Mouse (Mus musculus): ENCODE measurements around the gene Adgrl1. TPM values are rescaled to one million over a fixed set of nuclear protein-coding genes. Genes with fewer than 3 reads are reported as not detected.
"Not testable (repeated sequence)": the region's sequence is repeated elsewhere in the genome, so short reads cannot be mapped to it uniquely, and the experiment has no call there.

Gene Adgrl1
- total and polyA plus RNA-seq, 2 experiments from 2014 or later, result 54.6 to 469 TPM

DNA sequence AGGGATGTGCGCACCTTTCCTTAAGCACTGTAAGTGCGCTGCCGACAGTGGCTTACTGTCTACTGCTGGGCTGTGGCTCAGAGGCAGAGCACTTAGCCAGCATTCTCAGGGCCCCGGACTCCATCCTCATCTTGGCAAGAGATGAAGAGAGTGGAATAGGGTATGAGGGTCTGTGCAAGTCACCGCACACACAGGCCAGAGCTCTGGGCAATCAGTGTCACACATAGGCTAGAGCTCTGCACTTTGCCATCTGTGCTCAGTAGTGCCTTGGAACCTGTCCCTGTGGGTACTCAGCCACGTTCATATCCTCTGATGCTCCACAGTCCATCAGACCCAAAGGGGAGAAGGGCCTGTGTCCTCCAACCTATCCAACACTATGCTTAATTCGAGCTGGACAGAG lies 81.6 kb downstream of the Adgrl1 start:
- Histone ChIP-seq H3K36me3 (ENCODE audit: insufficient read depth, low read length) (peaks cover 44% of the 10 kb centered on the region), H3K4me2 (ENCODE audit: low read depth, low read length) (no peak overlapping the region), H3K27me3 (ENCODE audit: insufficient read depth, low read length) (no peaks in the 10 kb centered on the region), H3K4me1 (ENCODE audit: insufficient read depth, low read length) (peaks cover 6% of the 10 kb centered on the region; the same call in 1 of the 2 replicates), H3K4me3 (ENCODE audit: low read length) (no peak overlapping the region), H3K27ac (no peak overlapping the region), H3K9me3 (ENCODE audit: low read length) (no peaks in the 10 kb centered on the region), H3K9ac (replicated peaks; ENCODE audit: low read length) (no peak overlapping the region)
- no peak for DNase-seq (ENCODE audit: low spot score)
- no peak for TF ChIP-seq CTCF (IDR thresholded peaks at IDR 0.05; ENCODE audit: low read depth)
- ATAC-seq, result no peak
- WGBS, result 90% methylated on average over 7 of the region's 7 CpGs

DNA sequence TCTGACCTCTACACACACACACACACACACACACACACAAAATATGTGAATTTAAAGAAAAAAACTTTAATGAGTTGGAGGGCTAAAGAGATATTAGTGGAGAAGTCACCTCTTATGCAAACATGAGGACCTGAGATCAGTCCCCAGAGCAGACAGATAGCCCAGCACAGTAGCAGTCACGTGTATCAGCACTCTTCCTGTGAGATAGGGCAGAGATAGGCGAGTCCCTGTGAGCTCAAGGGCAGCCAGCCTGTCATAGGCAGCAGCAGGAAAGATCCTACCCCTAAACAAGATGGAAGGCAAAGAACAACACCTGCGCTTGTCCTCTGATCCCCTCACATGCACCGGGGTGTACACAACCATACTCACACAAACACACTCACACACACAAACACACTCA lies 82.5 kb downstream of the Adgrl1 start:
- WGBS, result 90% methylated on average over 4 of the region's 4 CpGs
- no peak for DNase-seq (ENCODE audit: low spot score)
- no peak for ATAC-seq
- H3K4me2 ChIP-seq (ENCODE audit: low read depth, low read length), result no peak overlapping the region
- H3K36me3 ChIP-seq (ENCODE audit: insufficient read depth, low read length), result peaks cover 51% of the 10 kb centered on the region
- TF ChIP-seq CTCF (IDR thresholded peaks at IDR 0.05; ENCODE audit: low read depth), result no peak
- H3K27me3 ChIP-seq (ENCODE audit: insufficient read depth, low read length), result no peaks in the 10 kb centered on the region
- no peaks in the 10 kb centered on the region for H3K9me3 ChIP-seq (ENCODE audit: low read length)
- no peak overlapping the region for H3K27ac ChIP-seq
- H3K4me3 ChIP-seq (ENCODE audit: low read length), result no peak overlapping the region
- H3K4me1 ChIP-seq (ENCODE audit: insufficient read depth, low read length), result peaks cover 3% of the 10 kb centered on the region; the same call in 1 of the 2 replicates
- H3K9ac ChIP-seq (replicated peaks; ENCODE audit: low read length), result no peak overlapping the region

DNA sequence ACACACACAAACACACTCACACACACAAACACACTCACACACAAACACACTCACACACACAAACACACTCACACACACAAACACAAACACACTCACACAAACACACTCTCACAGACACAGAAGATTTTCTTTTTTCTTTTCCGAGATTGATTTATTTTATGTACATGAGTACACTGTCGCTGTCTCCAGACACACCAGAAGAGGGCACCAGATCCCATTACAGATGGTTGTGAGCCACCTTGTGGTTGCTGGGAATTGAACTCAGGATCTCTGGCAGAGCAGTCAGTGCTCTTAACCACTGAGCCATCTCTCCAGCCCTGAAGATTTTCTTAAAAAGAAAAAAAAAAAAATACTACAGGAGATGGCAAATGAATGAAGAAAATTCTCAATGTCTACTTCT lies 83.3 kb downstream of the Adgrl1 start:
- not testable (repeated sequence) for H3K4me2 ChIP-seq (ENCODE audit: low read depth, low read length); H3K27me3 ChIP-seq (ENCODE audit: insufficient read depth, low read length); H3K4me1 ChIP-seq (ENCODE audit: insufficient read depth, low read length); H3K9me3 ChIP-seq (ENCODE audit: low read length); H3K27ac ChIP-seq; H3K4me3 ChIP-seq (ENCODE audit: low read length); H3K9ac ChIP-seq (replicated peaks; ENCODE audit: low read length); DNase-seq (ENCODE audit: low spot score); ATAC-seq
- H3K36me3 ChIP-seq (ENCODE audit: insufficient read depth, low read length), result peaks cover 57% of the 10 kb centered on the region
- 95% methylated on average over 2 of the region's 2 CpGs for WGBS
- peak; percentile 36 for TF ChIP-seq CTCF (IDR thresholded peaks at IDR 0.05; ENCODE audit: low read depth)

DNA sequence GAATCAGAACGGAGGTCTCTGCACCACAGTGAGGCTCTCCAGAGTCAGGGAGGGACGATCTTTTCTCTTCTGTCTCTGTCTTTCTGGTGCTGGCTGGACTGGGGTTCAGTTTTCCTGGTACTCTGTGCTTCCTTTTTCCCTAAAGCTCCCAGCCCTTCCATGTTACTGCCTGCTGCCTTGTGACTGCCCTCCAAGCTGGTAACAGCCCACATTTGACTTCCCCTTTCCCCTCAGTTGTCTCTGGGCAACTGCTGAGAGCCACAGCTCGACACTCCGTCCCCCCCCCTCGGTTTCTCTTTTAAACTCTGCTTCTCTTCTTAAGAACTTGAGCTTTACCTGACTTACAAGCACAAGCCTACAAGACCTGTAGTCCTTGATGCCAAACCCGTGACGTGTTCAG lies 89.3 kb downstream of the Adgrl1 start:
- no peaks in the 10 kb centered on the region for H3K9me3 ChIP-seq (ENCODE audit: low read length)
- no peaks in the 10 kb centered on the region for H3K27me3 ChIP-seq (ENCODE audit: insufficient read depth, low read length)
- no peak for TF ChIP-seq CTCF (IDR thresholded peaks at IDR 0.05; ENCODE audit: low read depth)
- no peak overlapping the region for H3K9ac ChIP-seq (replicated peaks; ENCODE audit: low read length)
- WGBS, result 93% methylated on average over 7 of the region's 7 CpGs
- peaks cover 63% of the 10 kb centered on the region for H3K36me3 ChIP-seq (ENCODE audit: insufficient read depth, low read length)
- no peak for DNase-seq (ENCODE audit: low spot score)
- ATAC-seq, result no peak
- no peak overlapping the region for H3K4me2 ChIP-seq (ENCODE audit: low read depth, low read length)
- H3K27ac ChIP-seq, result no peak overlapping the region
- no peak overlapping the region for H3K4me3 ChIP-seq (ENCODE audit: low read length)
- H3K4me1 ChIP-seq (ENCODE audit: insufficient read depth, low read length), result no peaks in the 10 kb centered on the region

DNA sequence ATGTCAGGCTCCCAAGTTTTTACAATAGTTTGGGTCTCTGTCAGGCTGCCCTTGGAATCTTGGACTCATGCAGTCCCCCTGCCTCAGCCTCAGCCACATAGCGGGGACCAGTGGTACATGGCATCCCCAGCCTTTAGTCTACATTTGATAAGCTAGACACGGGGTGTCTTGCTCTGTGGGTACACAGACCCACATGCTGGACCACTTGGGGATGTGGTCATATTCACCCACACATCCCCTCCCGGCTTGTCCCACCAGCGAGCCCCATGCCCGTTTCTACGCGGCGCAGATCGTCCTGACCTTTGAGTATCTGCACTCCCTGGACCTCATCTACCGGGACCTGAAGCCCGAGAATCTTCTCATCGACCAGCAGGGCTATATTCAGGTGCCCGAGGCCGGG lies 90.3 kb downstream of the Adgrl1 start:
- Histone ChIP-seq H3K36me3 (ENCODE audit: insufficient read depth, low read length) (peaks cover 59% of the 10 kb centered on the region), H3K27me3 (ENCODE audit: insufficient read depth, low read length) (no peaks in the 10 kb centered on the region), H3K9ac (replicated peaks; ENCODE audit: low read length) (no peak overlapping the region), H3K4me1 (ENCODE audit: insufficient read depth, low read length) (no peaks in the 10 kb centered on the region), H3K27ac (no peak overlapping the region), H3K4me2 (ENCODE audit: low read depth, low read length) (no peak overlapping the region), H3K4me3 (ENCODE audit: low read length) (no peak overlapping the region), H3K9me3 (ENCODE audit: low read length) (no peaks in the 10 kb centered on the region)
- no peak for DNase-seq (ENCODE audit: low spot score)
- WGBS, result 93% methylated on average over 14 of the region's 14 CpGs
- ATAC-seq, result no peak
- no peak for TF ChIP-seq CTCF (IDR thresholded peaks at IDR 0.05; ENCODE audit: low read depth)

Small RNA genes lying within 50 kb of the gene (microRNA-seq; reads per million reads assigned to microRNA genes)
- gene Gm44330 (0 reads per million in 2 experiments), gene Gm44450 (0 reads per million in 2 experiments)

Other genes starting within 250 kb of the Adgrl1 start
- 71.5 and 84.9 TPM in 2 replicates for gene Gipc1, start 247.4 kb upstream of the Adgrl1 start, total RNA-seq (2014; rRNA removed)
- gene Gipc1, start 247.4 kb upstream of the Adgrl1 start, polyA plus RNA-seq (2015; fragmentation: Nextera tagmentation; extraction: Ambion mirVana), result 114 and 121 TPM in 2 replicates
- 2.6 and 4.7 TPM in 2 replicates for gene Ptger1, start 233.4 kb upstream of the Adgrl1 start, total RNA-seq (2014; rRNA removed)
- gene Ptger1, start 233.4 kb upstream of the Adgrl1 start, polyA plus RNA-seq (2015; fragmentation: Nextera tagmentation; extraction: Ambion mirVana), result 0.40 and 0.49 TPM in 2 replicates
- 54.7 and 65.6 TPM in 2 replicates for gene Pkn1, start 200.9 kb upstream of the Adgrl1 start, total RNA-seq (2014; rRNA removed)
- gene Pkn1, start 200.9 kb upstream of the Adgrl1 start, polyA plus RNA-seq (2015; fragmentation: Nextera tagmentation; extraction: Ambion mirVana), result 18.2 and 21.8 TPM in 2 replicates
- gene Ddx39, start 184.9 kb upstream of the Adgrl1 start, total RNA-seq (2014; rRNA removed), result 36.2 and 44.6 TPM in 2 replicates
- 72.3 and 75.9 TPM in 2 replicates for gene Ddx39, start 184.9 kb upstream of the Adgrl1 start, polyA plus RNA-seq (2015; fragmentation: Nextera tagmentation; extraction: Ambion mirVana)
- 9.2 and 10.4 TPM in 2 replicates for gene Adgre5, start 158.8 kb upstream of the Adgrl1 start, total RNA-seq (2014; rRNA removed)
- gene Adgre5, start 158.8 kb upstream of the Adgrl1 start, polyA plus RNA-seq (2015; fragmentation: Nextera tagmentation; extraction: Ambion mirVana), result 8.2 and 8.6 TPM in 2 replicates
- 0.40 and 1.7 TPM in 2 replicates for gene Gm10644, start 55.1 kb downstream of the Adgrl1 start, total RNA-seq (2014; rRNA removed)
- gene Gm10644, start 55.1 kb downstream of the Adgrl1 start, polyA plus RNA-seq (2015; fragmentation: Nextera tagmentation; extraction: Ambion mirVana), result 0.43 and 0.56 TPM in 2 replicates
- 4.7 and 5.6 TPM in 2 replicates for gene Asf1b, start 55.4 kb downstream of the Adgrl1 start, total RNA-seq (2014; rRNA removed)
- gene Asf1b, start 55.4 kb downstream of the Adgrl1 start, polyA plus RNA-seq (2015; fragmentation: Nextera tagmentation; extraction: Ambion mirVana), result 8.3 and 10.6 TPM in 2 replicates
- 198 and 213 TPM in 2 replicates for gene Prkaca, start 72.9 kb downstream of the Adgrl1 start, total RNA-seq (2014; rRNA removed)
- gene Prkaca, start 72.9 kb downstream of the Adgrl1 start, polyA plus RNA-seq (2015; fragmentation: Nextera tagmentation; extraction: Ambion mirVana), result 257 and 268 TPM in 2 replicates
- 58.6 and 96.8 TPM in 2 replicates for gene Samd1, start 97.6 kb downstream of the Adgrl1 start, total RNA-seq (2014; rRNA removed)
- 5.7 and 5.9 TPM in 2 replicates for gene Samd1, start 97.6 kb downstream of the Adgrl1 start, polyA plus RNA-seq (2015; fragmentation: Nextera tagmentation; extraction: Ambion mirVana)
- not detected in 2 replicates for gene 1700067K01Rik, start 101.4 kb downstream of the Adgrl1 start, total RNA-seq (2014; rRNA removed)
- gene 1700067K01Rik, start 101.4 kb downstream of the Adgrl1 start, polyA plus RNA-seq (2015; fragmentation: Nextera tagmentation; extraction: Ambion mirVana), result 0.49 and 0.51 TPM in 2 replicates
- 0.25 and 4.2 TPM in 2 replicates for gene 2210011C24Rik, start 112.1 kb downstream of the Adgrl1 start, total RNA-seq (2014; rRNA removed)
- 1.2 and 1.9 TPM in 2 replicates for gene 2210011C24Rik, start 112.1 kb downstream of the Adgrl1 start, polyA plus RNA-seq (2015; fragmentation: Nextera tagmentation; extraction: Ambion mirVana)
- gene Palm3, start 121.4 kb downstream of the Adgrl1 start, total RNA-seq (2014; rRNA removed), result 4.5 and 9.6 TPM in 2 replicates
- 8.2 and 8.8 TPM in 2 replicates for gene Palm3, start 121.4 kb downstream of the Adgrl1 start, polyA plus RNA-seq (2015; fragmentation: Nextera tagmentation; extraction: Ambion mirVana)
- gene Il27ra, start 142.5 kb downstream of the Adgrl1 start, total RNA-seq (2014; rRNA removed), result 0.29 and 0.47 TPM in 2 replicates
- gene Il27ra, start 142.5 kb downstream of the Adgrl1 start, polyA plus RNA-seq (2015; fragmentation: Nextera tagmentation; extraction: Ambion mirVana), result 0.29 and 0.62 TPM in 2 replicates
- 9.0 and 18.8 TPM in 2 replicates for gene Rln3, start 144.9 kb downstream of the Adgrl1 start, total RNA-seq (2014; rRNA removed)
- gene Rln3, start 144.9 kb downstream of the Adgrl1 start, polyA plus RNA-seq (2015; fragmentation: Nextera tagmentation; extraction: Ambion mirVana), result 6.1 and 6.6 TPM in 2 replicates
- 0.25 and 3.0 TPM in 2 replicates for gene Gm10643, start 165.0 kb downstream of the Adgrl1 start, total RNA-seq (2014; rRNA removed)
- gene Gm10643, start 165.0 kb downstream of the Adgrl1 start, polyA plus RNA-seq (2015; fragmentation: Nextera tagmentation; extraction: Ambion mirVana), result 1.6 and 2.4 TPM in 2 replicates
- gene Rfx1, start 166.7 kb downstream of the Adgrl1 start, total RNA-seq (2014; rRNA removed), result 29.0 and 30.0 TPM in 2 replicates
- gene Rfx1, start 166.7 kb downstream of the Adgrl1 start, polyA plus RNA-seq (2015; fragmentation: Nextera tagmentation; extraction: Ambion mirVana), result 6.0 and 6.2 TPM in 2 replicates
- 77.0 and 77.6 TPM in 2 replicates for gene Dcaf15, start 204.7 kb downstream of the Adgrl1 start, total RNA-seq (2014; rRNA removed)
- 18.4 and 18.5 TPM in 2 replicates for gene Dcaf15, start 204.7 kb downstream of the Adgrl1 start, polyA plus RNA-seq (2015; fragmentation: Nextera tagmentation; extraction: Ambion mirVana)
- 0.72 TPM in 1 of 2 replicates, not detected in the other for gene Podnl1, start 225.9 kb downstream of the Adgrl1 start, total RNA-seq (2014; rRNA removed)
- gene Podnl1, start 225.9 kb downstream of the Adgrl1 start, polyA plus RNA-seq (2015; fragmentation: Nextera tagmentation; extraction: Ambion mirVana), result 0.41 and 0.68 TPM in 2 replicates
- gene Cc2d1a, start 247.8 kb downstream of the Adgrl1 start, total RNA-seq (2014; rRNA removed), result 66.2 and 75.1 TPM in 2 replicates
- gene Cc2d1a, start 247.8 kb downstream of the Adgrl1 start, polyA plus RNA-seq (2015; fragmentation: Nextera tagmentation; extraction: Ambion mirVana), result 47.1 and 49.6 TPM in 2 replicates
- 3.3 and 5.9 TPM in 2 replicates for gene 4930432K21Rik, start 247.9 kb downstream of the Adgrl1 start, total RNA-seq (2014; rRNA removed)
- gene 4930432K21Rik, start 247.9 kb downstream of the Adgrl1 start, polyA plus RNA-seq (2015; fragmentation: Nextera tagmentation; extraction: Ambion mirVana), result 2.7 and 3.0 TPM in 2 replicates

All from hindbrain, postnatal 0 days (tissue).